Mouse (Mus musculus) left cerebral cortex, adult 18-20 months (tissue): ENCODE data around the gene Ccdc141. TPM values are rescaled to one million over a fixed set of nuclear protein-coding genes. Genes with fewer than 3 reads are reported as not detected.
"Not testable (repeated sequence)": the region's sequence is repeated elsewhere in the genome, so short reads cannot be mapped to it uniquely, and the experiment has no call there.

ENCODE experiments used
- DNase-seq, 2 experiments: peaks; one replicate each; pipeline ENCODE4 v3.0.0; 2021 to 2022; ENCODE audit warnings: low spot score in 2 of 2, mixed read lengths in 1 of 2
- total RNA-seq, 2 experiments: library from RNA; stranded (reverse); gene quantifications; 2 replicates each; pipeline ENCODE4 v1.2.3; 2021

Ccdc141 gene
- total RNA-seq, 2 experiments from 2014 or later = 18.4 to 21.2 TPM

GRCm38 (mm10) chr2:77074373-77074772 is 96.1 kb downstream of the Ccdc141 start:
- no peak for DNase-seq

- peak in 1 of 2 experiments; percentile 9 for DNase-seq
Observed at GRCm38 (mm10) chr2:77073930-77074329, 96.5 kb downstream of the Ccdc141 start.

GRCm38 (mm10) chr2:77065294-77065693 is 105.1 kb downstream of the Ccdc141 start:
- DNase-seq = no peak

GRCm38 (mm10) chr2:77061871-77062270 is 108.6 kb downstream of the Ccdc141 start:
- DNase-seq = peak; percentile 18 to 47

- DNase-seq = no peak
Observed at GRCm38 (mm10) chr2:77059596-77059995, 110.8 kb downstream of the Ccdc141 start.

DNA sequence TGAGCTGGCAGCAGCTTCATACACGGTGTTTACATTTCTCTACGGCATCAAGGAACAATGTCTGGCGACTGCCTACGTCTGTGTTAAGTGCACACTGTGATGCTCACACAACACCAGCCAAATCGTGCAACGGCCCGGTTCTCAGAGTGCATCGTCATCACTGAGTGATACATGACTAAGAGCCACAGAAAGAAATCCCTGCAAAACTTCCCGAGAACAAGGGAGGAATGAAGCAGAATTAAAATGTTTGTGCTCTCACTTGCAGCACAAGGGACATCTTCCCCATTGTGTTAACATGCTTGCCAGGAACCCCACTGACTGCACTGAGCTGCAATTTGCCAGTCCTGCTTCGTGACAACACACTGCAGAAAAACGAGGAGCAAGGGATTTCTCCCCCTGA is 114.1 kb downstream of the Ccdc141 start:
- DNase-seq = peak; percentile 36 to 44

- no peak for DNase-seq
Observed at GRCm38 (mm10) chr2:77042912-77043311, 127.5 kb downstream of the Ccdc141 start.

- DNase-seq = no peak
Observed at GRCm38 (mm10) chr2:77039683-77040082, 130.8 kb downstream of the Ccdc141 start.

DNA sequence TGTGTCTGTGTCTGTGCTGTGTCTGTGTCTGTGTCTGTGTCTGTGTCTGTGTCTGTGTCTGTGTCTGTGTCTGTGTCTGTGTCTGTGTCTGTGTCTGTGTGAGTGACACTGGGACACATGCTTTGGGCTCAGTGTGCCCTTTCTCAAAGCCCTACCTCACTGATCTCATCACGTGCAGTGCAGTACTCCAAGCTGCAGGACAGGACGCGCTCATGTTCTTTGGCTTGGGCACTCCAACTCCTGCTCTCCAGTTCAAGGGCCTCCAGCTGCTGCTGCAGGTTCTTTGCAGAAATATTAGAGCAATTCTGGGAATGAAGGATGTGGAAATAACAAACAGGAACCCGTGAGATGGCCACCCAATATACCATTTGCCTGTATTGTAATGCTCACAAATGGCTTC is 131.2 kb downstream of the Ccdc141 start:
- DNase-seq = no peak

DNA sequence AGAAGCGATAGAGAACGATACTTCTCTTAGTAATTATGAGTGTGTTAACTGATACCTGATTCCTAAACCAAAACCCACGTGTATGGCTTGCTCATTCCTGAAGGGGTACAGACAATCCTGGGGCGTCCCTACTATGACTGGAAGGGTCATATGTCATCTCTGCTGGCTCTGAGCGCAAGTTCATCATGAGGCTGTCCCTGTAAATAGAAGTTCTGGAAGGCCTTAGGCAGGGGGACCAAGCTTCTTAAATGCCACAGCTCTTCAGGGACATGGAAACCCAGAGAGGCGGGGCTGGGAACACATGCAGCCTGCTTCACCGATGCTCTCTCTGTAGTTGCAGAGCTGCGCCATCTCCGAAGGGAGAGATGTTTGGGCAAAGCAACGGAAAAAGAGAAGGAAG is 133.2 kb downstream of the Ccdc141 start:
- DNase-seq = no peak

- peak; percentile 4 to 36 for DNase-seq
Observed at GRCm38 (mm10) chr2:77034112-77034511, 136.3 kb downstream of the Ccdc141 start.

- DNase-seq = no peak
Observed at GRCm38 (mm10) chr2:77033322-77034060, 136.9 kb downstream of the Ccdc141 start.

DNA sequence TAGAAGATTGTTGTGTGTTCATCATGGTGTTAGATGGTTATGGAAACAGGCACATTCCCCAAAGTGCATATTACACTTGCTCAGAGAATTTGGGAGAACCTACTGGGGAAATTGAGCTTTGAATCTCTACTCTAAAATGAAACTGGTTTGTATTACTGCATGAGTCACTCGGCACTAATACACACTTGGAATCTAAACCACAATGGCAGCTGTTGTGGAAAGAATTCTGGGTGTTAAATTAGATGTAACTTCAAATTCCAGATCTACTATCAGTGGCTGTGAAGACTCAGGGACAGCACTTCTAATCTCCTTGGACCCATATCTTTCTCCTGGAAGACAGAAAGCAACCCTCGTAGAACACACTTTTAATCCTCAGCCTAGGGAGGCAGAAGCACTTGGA is 149.8 kb downstream of the Ccdc141 start:
- no peak for DNase-seq

GRCm38 (mm10) chr2:77017735-77018134 is 152.7 kb downstream of the Ccdc141 start:
- no peak for DNase-seq

- not testable (repeated sequence) for DNase-seq
Observed at GRCm38 (mm10) chr2:77013449-77013848, 157.0 kb downstream of the Ccdc141 start.

GRCm38 (mm10) chr2:77011981-77012380 is 158.5 kb downstream of the Ccdc141 start:
- DNase-seq = no peak

DNA sequence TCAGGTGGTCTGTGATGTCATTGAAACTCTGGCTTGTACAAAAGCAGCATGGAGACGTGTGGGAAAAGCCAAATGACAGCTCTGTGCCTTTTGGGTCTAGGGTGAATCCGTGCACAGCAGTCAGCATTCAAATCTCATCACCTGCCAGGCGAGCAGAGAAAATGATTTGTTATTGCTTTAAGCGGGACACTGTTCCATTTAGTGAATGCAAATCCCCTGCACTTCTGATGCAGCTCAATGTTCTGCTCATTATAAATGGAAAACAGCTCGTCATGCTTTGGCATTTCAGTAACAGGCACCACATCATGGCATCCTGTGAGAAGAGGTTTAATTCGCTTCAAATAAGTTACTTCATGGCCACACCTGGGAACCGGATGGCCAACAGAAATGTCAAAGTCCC is 163.4 kb downstream of the Ccdc141 start:
- DNase-seq = no peak

DNA sequence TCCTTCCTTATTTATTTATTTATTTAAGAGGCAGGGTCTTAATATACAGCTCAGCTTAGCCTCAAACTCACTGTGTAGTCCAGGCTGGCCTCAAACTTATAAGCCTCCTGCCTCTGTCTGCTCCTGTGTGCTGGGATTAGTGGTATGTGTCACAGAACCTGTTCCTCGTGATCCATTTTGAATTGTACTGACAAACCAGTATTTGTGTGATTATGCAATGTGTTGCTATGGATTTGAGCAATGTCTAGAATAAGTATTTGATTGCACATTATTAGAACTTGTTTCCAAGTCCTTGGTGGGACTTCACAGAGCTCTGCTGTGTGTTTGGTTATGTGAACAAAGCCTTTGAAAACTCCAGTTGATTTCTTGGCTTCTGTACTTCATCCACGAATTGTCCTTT is 167.3 kb downstream of the Ccdc141 start:
- DNase-seq = no peak

DNA sequence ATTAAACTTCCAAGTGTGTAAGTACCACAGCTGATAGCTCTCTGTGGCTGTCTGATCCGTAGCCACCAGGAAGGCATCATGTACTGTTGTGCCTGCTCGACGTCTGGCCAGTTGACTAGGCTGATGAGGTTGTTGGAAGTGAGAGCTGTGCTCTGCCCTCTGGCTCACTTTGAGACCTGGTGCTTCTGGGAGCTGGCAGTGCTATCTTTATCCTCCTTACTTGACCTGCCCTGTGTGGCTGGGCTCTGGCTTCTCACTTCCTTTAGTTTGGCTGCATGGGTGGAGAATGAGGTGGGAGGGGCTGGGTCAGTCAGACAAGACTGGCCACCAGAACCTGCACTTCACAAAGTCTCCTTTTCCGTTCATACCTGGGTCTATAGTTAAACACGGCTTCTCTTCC is 172.1 kb downstream of the Ccdc141 start:
- no peak for DNase-seq

DNA sequence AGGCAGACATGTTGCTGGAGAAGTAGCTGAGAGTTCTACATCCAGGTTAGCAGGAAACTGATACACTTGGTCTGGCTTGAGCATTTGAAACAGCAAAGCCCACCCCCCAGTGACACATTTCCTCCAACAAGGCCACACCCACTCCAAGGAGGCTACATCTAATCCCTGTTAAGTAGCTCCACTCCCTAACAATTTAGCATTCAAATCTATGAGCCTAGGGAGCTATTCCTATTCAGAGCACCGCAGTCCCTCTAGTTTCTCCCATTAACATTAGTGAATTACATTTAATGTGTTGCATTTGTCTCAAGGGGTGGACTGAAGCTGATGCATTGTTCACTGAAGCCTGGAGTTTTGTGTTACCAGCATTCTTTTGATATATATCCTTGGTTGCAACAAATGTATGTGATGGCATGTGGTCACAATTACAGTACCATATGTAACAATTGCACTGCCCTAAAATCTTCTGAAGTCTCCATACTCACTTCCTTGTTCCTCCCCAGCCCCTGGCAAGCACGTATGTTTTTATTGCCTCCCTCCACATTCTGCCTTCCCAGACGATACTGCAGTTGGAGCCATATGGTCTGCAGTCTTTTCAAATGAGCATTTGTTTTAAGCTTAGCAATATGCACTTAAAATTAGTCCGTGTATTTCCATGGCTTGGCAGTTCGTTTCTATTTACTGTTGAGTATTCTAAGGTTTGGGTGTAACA is 177.8 kb downstream of the Ccdc141 start:
- peak in 1 of 2 experiments; percentile 29 for DNase-seq

- no peak for DNase-seq
Observed at GRCm38 (mm10) chr2:76987317-76987716, 183.1 kb downstream of the Ccdc141 start.

- no peak for DNase-seq
Observed at GRCm38 (mm10) chr2:76984384-76984783, 186.1 kb downstream of the Ccdc141 start.

DNA sequence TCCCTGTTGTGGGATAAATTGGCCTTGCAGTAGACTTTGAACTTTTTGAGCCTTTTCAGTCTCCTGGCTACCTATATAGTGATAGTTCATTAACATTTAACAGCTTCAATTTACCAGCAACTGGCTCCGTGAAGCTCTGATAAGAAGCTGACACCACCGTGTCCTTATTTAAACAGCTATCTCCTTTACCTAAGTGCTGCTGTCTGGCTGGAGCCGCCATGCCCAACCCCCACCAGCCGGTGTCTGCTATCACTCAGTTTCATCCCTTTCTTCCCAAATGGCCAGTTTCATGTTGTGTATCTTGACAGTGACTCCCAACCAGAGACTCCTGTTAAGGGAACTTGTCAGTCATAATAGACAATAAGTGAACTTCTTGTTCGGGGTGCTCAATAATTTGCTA is 186.8 kb downstream of the Ccdc141 start:
- DNase-seq = no peak
